Mouse (Mus musculus): Measurements from ENCODE around the gene Eif3l. TPM values are rescaled to one million over a fixed set of nuclear protein-coding genes. Genes with fewer than 3 reads are reported as not detected.

Gene Eif3l
- polyA plus RNA-seq, 1 experiment from 2014 or later: 238 TPM

GRCm38 (mm10) chr15:79057850-79058249 is 17.1 kb upstream of the Eif3l start:
- peaks cover 83% of the 10 kb centered on the region for H3K36me3 ChIP-seq
- H3K27me3 ChIP-seq (ENCODE audit: insufficient read depth, poor library complexity, severe bottlenecking): no peaks in the 10 kb centered on the region
- WGBS: 87% methylated on average over 6 of the region's 6 CpGs
- peaks cover 18% of the 10 kb centered on the region for H3K4me1 ChIP-seq (replicated peaks)
- no peaks in the 10 kb centered on the region for H3K9me3 ChIP-seq
- H3K27ac ChIP-seq: no peak overlapping the region
- H3K4me3 ChIP-seq: no peak overlapping the region
- no peak for DNase-seq (ENCODE audit: low spot score)

GRCm38 (mm10) chr15:79060887-79061565 is 14.0 kb upstream of the Eif3l start:
- DNase-seq (ENCODE audit: low spot score): no peak
- Histone ChIP-seq H3K27ac (no peak overlapping the region), H3K36me3 (peaks cover 52% of the 10 kb centered on the region), H3K4me1 (replicated peaks) (peaks cover 27% of the 10 kb centered on the region), H3K4me3 (peak overlapping the region; percentile 3; the same call in 1 of the 2 replicates), H3K27me3 (ENCODE audit: insufficient read depth, poor library complexity, severe bottlenecking) (no peaks in the 10 kb centered on the region), H3K9me3 (no peaks in the 10 kb centered on the region)
- WGBS: 88% methylated on average over 14 of the region's 14 CpGs

GRCm38 (mm10) chr15:79062376-79063159 is 12.4 kb upstream of the Eif3l start, which contains the start of gene Ankrd54:
Gene Ankrd54 (minus strand): TSS chr15:79062893.
- Histone ChIP-seq H3K27me3 (ENCODE audit: insufficient read depth, poor library complexity, severe bottlenecking) (no peaks in the 10 kb centered on the region), H3K36me3 (peaks cover 36% of the 10 kb centered on the region), H3K4me1 (replicated peaks) (peaks cover 35% of the 10 kb centered on the region), H3K27ac (peak within 1 kb of the TSS; percentile 93), H3K4me3 (peak within 1 kb of the TSS; percentile 98), H3K9me3 (no peaks in the 10 kb centered on the region)
- DNase-seq (ENCODE audit: low spot score): peak; percentile 98
- WGBS: under 1% methylated on average over 80 of the region's 80 CpGs

- Histone ChIP-seq H3K27ac (peak overlapping the region; percentile 75), H3K4me1 (replicated peaks) (peaks cover 35% of the 10 kb centered on the region), H3K9me3 (no peaks in the 10 kb centered on the region), H3K4me3 (peak overlapping the region; percentile 98), H3K27me3 (ENCODE audit: insufficient read depth, poor library complexity, severe bottlenecking) (no peaks in the 10 kb centered on the region), H3K36me3 (peaks cover 29% of the 10 kb centered on the region)
- 11% methylated on average over 14 of the region's 14 CpGs for WGBS
- no peak for DNase-seq (ENCODE audit: low spot score)
Measured at GRCm38 (mm10) chr15:79063160-79063740, 11.7 kb upstream of the Eif3l start.

- Histone ChIP-seq H3K27me3 (ENCODE audit: insufficient read depth, poor library complexity, severe bottlenecking) (peaks cover 7% of the 10 kb centered on the region), H3K36me3 (peaks cover 10% of the 10 kb centered on the region), H3K4me3 (no peak overlapping the region), H3K27ac (no peak overlapping the region), H3K9me3 (no peaks in the 10 kb centered on the region), H3K4me1 (replicated peaks) (peaks cover 35% of the 10 kb centered on the region)
- no peak for DNase-seq (ENCODE audit: low spot score)
- WGBS: 68% methylated on average over 8 of the region's 8 CpGs
Measured at GRCm38 (mm10) chr15:79065086-79065770, 9.8 kb upstream of the Eif3l start.

- H3K4me3 ChIP-seq: no peak overlapping the region
- H3K27me3 ChIP-seq (ENCODE audit: insufficient read depth, poor library complexity, severe bottlenecking): peaks cover 7% of the 10 kb centered on the region
- no peaks in the 10 kb centered on the region for H3K36me3 ChIP-seq
- H3K4me1 ChIP-seq (replicated peaks): peaks cover 29% of the 10 kb centered on the region
- H3K27ac ChIP-seq: no peak overlapping the region
- DNase-seq (ENCODE audit: low spot score): no peak
- no peaks in the 10 kb centered on the region for H3K9me3 ChIP-seq
- 60% methylated on average over 2 of the region's 2 CpGs for WGBS
Measured at GRCm38 (mm10) chr15:79066276-79066675, 8.7 kb upstream of the Eif3l start.

- no peak overlapping the region for H3K27ac ChIP-seq
- H3K4me1 ChIP-seq (replicated peaks): peaks cover 17% of the 10 kb centered on the region
- no peak for DNase-seq (ENCODE audit: low spot score)
Measured at GRCm38 (mm10) chr15:79067631-79068030, 7.3 kb upstream of the Eif3l start.

GRCm38 (mm10) chr15:79068416-79068815 is 6.6 kb upstream of the Eif3l start:
- H3K36me3 ChIP-seq: no peaks in the 10 kb centered on the region
- WGBS: 80% methylated on average over 3 of the region's 3 CpGs
- DNase-seq (ENCODE audit: low spot score): no peak
- H3K27me3 ChIP-seq (ENCODE audit: insufficient read depth, poor library complexity, severe bottlenecking): peaks cover 7% of the 10 kb centered on the region
- H3K4me1 ChIP-seq (replicated peaks): peaks cover 15% of the 10 kb centered on the region
- no peak overlapping the region for H3K4me3 ChIP-seq
- no peaks in the 10 kb centered on the region for H3K9me3 ChIP-seq
- no peak overlapping the region for H3K27ac ChIP-seq

More at GRCm38 (mm10) chr15:79067631-79068030, 7.3 kb upstream of the Eif3l start:
- WGBS: 86% methylated on average over 3 of the region's 3 CpGs
- no peaks in the 10 kb centered on the region for H3K36me3 ChIP-seq
- no peaks in the 10 kb centered on the region for H3K9me3 ChIP-seq
- H3K27me3 ChIP-seq (ENCODE audit: insufficient read depth, poor library complexity, severe bottlenecking): peaks cover 7% of the 10 kb centered on the region
- H3K4me3 ChIP-seq: no peak overlapping the region

GRCm38 (mm10) chr15:79071117-79072039 is 3.6 kb upstream of the Eif3l start:
- WGBS: 68% methylated on average over 5 of the region's 5 CpGs
- Histone ChIP-seq H3K27me3 (ENCODE audit: insufficient read depth, poor library complexity, severe bottlenecking) (peaks cover 7% of the 10 kb centered on the region), H3K27ac (no peak overlapping the region), H3K4me3 (no peak overlapping the region), H3K9me3 (no peaks in the 10 kb centered on the region), H3K4me1 (replicated peaks) (peaks cover 28% of the 10 kb centered on the region), H3K36me3 (peaks cover 3% of the 10 kb centered on the region)
- peak; percentile 26 for DNase-seq (ENCODE audit: low spot score)

GRCm38 (mm10) chr15:79073752-79074151 is 1.2 kb upstream of the Eif3l start:
- Histone ChIP-seq H3K4me1 (replicated peaks) (peaks cover 30% of the 10 kb centered on the region), H3K9me3 (no peaks in the 10 kb centered on the region), H3K4me3 (no peak overlapping the region), H3K27ac (no peak overlapping the region), H3K27me3 (ENCODE audit: insufficient read depth, poor library complexity, severe bottlenecking) (peaks cover 7% of the 10 kb centered on the region), H3K36me3 (peaks cover 27% of the 10 kb centered on the region)
- DNase-seq (ENCODE audit: low spot score): no peak

GRCm38 (mm10) chr15:79074446-79074845 is 533 bp upstream of the Eif3l start:
- peaks cover 34% of the 10 kb centered on the region for H3K36me3 ChIP-seq
- H3K4me3 ChIP-seq: peak overlapping the region; percentile 69
- DNase-seq (ENCODE audit: low spot score): no peak
- H3K27me3 ChIP-seq (ENCODE audit: insufficient read depth, poor library complexity, severe bottlenecking): peaks cover 7% of the 10 kb centered on the region
- peak overlapping the region; percentile 87 for H3K27ac ChIP-seq
- no peaks in the 10 kb centered on the region for H3K9me3 ChIP-seq
- peaks cover 30% of the 10 kb centered on the region for H3K4me1 ChIP-seq (replicated peaks)
- 44% methylated on average over 10 of the region's 10 CpGs for whole genome bisulfite sequencing

Measured in hindbrain, embryonic 10.5 days (tissue).